Mouse (Mus musculus) frontal cortex, adult 2 months (tissue): Measurements from ENCODE around the gene Ciapin1. TPM values are rescaled to one million over a fixed set of nuclear protein-coding genes. Genes with fewer than 3 reads are reported as not detected.

Source experiments
- DNase-seq, 2 experiments: peaks; one replicate each; pipeline ENCODE4 v3.0.0; 2022; ENCODE audit warnings: low spot score in 1 of 2; ENCODE audit errors: extremely low spot score in 1 of 2
- polyA plus RNA-seq: library from polyadenylated mRNA; depleted of rRNA; stranded (reverse); fragments of >200 nt; gene quantifications from 2 replicates; pipeline ENCODE4 v1.2.3, GENCODE M21; 2012; rRNA removed

The Ciapin1 gene
- polyA plus RNA-seq = 40.5 and 44.8 TPM in 2 replicates

DNA sequence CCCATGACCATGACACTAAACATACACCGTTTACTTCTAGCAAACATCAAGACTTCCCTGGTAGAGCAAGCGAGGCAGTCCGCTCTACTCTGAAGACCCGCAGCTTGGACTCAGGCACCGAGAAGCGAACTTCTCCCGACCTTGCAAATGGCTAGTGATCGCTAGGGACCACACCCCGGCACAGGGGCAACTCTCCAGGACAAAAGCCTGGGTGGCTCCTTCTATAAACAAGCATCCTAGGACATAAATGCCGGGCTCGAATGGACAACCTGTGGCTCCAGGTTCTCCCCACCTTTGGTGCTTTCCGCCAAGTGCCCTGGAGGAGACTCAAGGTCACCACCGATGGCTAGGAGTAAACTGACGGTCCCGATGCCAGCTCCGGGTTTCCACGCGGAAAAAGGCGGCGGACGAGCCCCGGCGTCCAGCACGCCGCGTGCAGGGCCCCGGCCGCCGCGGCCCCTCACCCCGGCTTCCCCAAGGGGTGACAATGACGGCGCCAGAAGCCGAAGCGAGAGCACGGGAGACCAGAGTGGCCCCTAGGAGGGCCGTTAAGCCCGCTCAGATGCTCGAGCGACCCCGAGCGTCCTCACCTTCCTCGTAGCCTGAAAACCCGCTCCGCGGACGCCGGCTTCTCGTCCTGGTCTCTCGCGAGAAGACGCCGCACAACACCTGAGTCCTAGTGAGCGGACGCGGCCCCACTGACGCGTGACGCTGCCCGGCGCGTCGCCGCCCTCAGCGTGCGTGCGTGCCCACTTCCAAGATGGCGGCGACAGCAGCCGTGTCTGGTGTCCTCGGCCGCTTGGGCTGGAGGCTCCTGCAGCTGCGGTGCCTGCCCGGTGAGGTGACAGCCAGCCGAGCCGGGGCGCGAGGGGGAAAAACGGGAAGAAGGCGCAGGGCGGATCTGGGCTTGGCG, at the start of gene Ciapin1, which contains the start of gene Coq9:
Gene Ciapin1 (minus strand): TSS at position 697 of the 913 bp plus-strand sequence.
Gene Coq9 (plus strand): TSS at position 660 of the 913 bp plus-strand sequence.
- peak; percentile 90 to 94 for DNase-seq

DNA sequence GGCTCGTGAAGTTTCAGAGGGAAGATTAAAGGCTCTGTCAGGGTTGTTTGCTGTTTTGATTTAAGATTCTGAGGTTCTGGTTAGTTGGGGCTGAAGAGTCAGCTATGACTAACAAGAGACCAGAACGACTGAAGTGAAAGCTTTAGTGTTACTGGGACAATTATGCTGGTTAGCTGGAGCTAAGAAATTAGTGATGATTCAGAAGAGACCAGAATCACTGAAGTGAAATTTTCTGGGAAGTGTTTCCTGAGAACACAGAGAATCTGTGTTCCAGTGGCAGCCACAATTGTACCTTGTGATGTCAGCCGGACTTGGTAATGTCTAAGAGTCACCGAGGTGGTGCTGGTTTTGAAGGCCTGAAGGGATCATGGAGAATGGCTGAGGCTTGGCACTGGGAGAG, 42.6 kb upstream of the Ciapin1 start:
- no peak for DNase-seq

- no peak for DNase-seq
Observed at GRCm38 (mm10) chr8:94876820-94877219, 38.7 kb upstream of the Ciapin1 start.

DNA sequence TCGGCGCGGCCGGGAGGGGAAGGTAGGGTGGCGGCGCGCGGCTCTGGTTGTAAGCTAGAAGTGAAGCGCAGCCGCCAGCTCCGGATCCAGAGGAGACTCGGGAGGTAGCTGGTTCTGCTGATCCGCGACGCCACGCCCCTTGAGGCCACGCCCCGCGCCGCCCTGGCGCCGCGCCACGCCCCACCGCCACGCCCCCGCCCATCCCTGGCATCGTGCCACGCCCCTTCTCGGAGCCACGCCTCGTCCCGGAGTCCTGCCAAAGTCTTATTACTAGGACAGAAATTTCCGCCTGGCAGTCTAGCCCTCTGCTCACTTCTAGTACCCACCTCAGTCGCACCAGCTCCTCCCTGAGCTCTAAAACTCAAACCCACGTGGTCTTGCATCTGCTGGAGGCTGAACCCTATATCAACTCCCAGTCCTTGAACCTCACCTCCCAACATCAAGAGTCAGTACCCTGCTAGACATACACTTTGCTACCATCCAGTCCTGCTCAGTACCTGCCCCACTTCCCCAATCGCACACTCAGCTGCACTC, 38.1 kb upstream of the Ciapin1 start, which contains the start of gene Dok4:
Gene Dok4 (minus strand): TSS at position 134 of the 534 bp plus-strand sequence.
- DNase-seq = peak in 1 of 2 experiments; percentile 76

DNA sequence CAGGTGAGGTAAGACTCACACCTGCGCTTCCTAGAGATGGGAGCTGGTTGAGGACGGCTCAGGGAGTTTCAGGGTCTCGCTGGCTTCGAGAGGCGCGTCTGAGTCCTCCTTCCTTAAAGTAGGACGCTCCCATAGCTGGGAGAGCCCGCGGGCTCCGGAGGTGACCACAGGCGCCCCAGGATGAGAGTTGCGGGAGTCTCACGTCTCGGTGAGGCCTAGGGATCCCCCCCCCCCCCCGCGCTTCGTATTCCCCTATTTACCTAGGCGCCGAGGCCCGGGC, 37.7 kb upstream of the Ciapin1 start:
- DNase-seq = no peak

DNA sequence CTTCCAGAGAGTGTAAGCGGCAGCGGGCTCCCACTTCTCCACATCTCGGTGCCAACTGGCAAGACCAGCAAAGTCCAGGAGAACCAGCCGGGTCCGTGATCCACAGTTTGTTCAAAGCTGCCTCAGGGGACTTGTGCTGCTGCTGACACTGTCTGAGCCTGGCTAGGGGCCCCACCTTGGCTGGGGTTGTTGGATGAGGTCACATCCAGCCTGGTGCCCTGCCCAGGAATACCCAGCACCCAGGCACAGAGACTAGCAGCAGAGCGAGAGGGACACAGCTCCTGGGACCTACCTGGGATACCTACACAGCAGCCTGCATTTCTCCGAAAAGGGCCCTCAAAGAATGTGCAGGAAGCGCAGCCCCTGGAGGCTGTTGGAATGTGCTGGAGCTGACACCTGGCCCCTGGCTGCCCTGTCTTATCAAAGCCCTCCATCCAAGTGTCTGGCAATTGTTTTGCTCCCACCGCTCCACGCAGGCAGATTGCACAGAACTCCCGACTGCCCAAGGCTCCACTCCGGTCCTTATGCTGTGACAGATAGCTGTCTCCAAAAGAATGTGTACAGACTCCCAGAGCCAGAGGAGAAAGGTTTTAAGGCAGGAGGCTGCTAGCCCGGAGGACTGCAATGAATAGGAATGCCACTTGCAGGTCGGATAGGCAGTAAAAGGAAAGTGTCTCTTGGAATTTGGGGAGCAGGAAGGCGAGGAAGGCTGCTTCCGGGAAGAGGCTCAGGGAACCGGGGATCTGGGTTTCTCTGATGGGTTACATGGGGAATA, 37.1 kb upstream of the Ciapin1 start:
- DNase-seq = no peak

DNA sequence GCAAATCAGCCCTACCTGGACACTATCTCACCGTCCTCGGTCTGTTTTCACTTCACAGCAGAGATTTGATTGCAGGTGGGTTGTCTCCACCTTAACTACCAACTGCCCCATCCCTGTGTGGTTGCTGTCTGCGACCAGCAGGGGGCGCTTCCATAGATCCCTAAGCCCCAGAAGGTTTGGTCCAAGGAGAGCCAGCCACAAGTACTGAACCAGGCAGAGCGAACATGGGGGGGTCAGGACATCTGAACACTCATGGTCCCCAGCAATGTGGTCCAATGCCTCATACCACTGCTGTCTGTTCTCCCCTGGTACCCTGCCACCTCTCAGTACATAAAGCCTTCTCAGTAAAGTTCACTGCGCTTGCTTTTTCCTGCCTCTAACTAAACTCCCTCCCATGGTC, 36.2 kb upstream of the Ciapin1 start:
- peak in 1 of 2 experiments; percentile 81 for DNase-seq

GRCm38 (mm10) chr8:94872576-94872975, 34.4 kb upstream of the Ciapin1 start:
- no peak for DNase-seq

DNA sequence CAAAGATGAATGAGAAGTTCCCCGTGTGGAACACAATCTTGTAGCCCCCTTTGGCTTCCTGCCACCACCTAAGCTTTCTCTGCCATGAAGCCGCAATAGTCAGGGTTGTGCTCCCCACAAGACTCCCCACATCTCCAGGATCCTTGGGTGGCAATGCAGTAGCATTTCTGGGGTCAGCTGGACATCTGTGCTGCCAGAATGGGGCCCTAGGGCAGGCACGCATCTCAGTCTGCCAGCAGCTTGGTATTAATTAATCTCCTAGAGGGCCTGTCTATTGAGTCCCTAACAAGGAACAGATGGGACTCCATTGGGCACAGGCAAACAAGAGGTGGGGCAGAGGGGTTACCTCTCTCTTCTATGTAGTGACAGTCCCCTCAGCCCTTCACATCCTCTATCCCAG, 34.0 kb upstream of the Ciapin1 start:
- no peak for DNase-seq

DNA sequence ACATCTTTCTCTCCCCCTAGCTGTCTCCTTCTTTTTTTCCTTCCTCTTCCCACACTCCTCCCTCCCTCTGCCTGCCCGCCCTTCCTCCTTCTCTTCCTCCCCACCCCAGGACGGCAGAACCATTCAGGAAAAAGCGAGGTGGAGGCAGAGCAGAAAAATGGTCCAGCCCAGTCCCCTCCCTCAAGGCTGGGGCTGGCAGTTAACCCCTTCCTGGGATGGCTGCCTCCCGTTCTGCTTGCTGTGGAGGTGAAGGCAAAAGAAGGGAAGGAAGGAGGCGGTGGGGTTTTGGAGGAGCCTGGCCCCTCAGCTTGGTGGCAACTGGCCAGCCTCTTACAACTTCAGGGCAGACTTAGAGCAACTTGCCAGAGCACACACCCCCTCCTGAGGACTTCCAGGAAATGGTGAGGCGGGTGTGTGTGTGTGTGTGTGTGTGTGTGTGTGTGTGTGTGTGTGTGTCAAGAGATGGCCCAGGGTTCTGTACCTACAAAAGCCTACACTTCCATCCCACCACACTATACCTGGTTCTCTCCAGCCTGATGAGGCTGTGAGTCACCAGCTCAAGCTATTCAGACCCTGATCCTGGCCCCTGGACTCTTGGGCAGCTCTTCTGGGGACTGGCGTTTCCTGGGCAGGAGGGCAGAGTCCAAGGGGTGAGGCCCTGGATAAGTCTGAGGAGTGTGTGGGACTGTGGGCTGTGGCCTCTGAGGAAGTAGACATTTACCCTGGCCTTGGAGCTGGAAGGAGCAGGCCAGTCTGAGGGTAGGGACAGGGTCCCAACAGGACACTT, 33.1 kb upstream of the Ciapin1 start:
- DNase-seq = peak in 1 of 2 experiments; percentile 82

GRCm38 (mm10) chr8:94870474-94871107, 32.4 kb upstream of the Ciapin1 start:
- DNase-seq = peak in 1 of 2 experiments; percentile 62

- no peak for DNase-seq
Observed at GRCm38 (mm10) chr8:94870003-94870402, 31.8 kb upstream of the Ciapin1 start.

GRCm38 (mm10) chr8:94869146-94869545, 31.0 kb upstream of the Ciapin1 start:
- no peak for DNase-seq

GRCm38 (mm10) chr8:94866921-94867320, 28.8 kb upstream of the Ciapin1 start:
- DNase-seq = no peak

DNA sequence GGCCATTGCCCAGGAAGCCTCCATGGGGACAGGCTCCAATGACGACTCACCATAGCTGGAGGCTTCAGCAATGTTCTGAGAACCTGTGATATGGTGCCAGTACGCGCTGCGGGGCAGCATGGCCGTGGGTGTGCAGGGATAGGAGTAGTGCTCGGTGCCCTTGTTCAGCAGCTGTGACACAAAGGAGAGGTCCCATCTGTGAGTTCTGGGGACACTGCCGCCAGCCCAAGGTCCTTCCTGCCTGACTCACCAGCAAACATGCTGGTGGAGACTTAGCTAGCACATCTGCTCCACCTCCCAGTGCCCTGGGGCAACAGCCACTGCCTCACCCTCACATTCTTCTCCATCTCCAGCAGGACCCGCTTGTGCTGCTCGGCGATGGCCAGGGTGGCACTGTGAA, 27.1 kb upstream of the Ciapin1 start:
- no peak for DNase-seq

DNA sequence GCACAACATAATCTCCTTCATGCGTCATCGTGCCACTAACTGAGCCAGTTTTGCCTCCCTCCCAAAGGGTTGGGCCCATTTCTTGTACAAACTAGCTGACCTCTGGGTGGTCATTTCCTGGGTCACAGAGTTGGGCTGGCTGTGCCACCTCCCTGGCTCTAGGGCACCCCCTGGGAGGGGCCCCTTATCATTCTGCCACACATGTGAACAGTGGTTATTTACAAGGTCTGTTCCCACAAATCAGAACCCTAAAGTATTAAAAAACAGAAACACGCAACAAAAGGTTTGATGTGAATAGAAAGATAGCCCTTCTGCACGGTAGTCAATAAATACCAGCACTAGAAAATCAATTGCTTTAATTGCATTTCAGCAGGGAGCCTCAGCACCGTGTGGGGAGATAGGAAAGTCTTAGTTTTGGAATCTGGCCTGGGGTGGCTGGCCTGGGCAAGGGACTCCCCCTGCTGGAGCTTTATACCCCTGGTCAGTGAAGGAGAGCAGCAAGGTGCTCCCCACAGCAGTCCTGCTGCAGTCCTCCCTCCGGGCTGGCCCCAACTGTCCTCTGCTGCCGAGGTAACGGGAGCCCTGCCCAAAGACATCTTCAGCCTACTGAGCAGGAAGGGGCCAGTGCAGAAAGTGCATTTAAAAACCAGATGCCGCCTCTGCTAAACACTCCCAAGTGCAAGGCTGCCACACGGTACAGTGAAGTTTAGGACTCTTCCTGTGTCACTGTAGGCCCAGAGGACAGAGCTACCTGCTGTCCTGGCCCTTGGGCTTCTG, 25.9 kb upstream of the Ciapin1 start:
- no peak for DNase-seq

DNA sequence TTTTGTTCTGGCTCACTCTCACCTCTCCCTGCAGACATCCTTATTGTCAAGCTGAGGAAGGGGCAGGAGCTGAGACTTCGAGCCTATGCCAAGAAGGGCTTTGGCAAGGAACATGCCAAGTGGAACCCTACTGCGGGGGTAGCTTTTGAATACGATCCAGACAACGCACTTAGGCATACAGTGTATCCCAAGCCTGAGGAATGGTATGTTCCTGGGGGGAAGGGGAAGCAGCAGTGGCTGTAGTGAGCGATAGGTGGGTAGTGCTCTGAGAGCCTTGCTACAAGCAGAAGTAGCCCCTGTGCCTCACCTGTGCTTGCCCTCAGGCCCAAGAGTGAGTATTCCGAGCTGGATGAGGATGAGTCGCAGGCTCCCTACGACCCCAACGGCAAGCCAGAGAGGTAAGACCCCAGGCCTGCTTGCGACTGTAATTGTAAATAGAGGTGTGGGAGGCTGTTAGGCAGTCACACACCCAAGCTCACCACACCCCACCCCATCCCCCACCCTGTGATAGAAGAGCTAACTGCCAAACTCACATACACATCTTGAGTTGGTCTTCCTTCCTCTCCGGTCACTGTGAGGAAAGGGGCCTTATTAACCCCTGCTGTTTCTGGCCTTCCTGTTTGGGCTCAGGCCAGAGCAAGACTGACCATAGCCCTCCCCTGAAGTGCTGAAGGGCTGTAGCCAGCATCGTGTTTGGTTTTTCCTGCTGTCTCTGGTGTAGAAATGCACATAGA, 24.5 kb upstream of the Ciapin1 start:
- no peak for DNase-seq

- DNase-seq = peak in 1 of 2 experiments; percentile 70
Observed at GRCm38 (mm10) chr8:94861352-94861910, 23.3 kb upstream of the Ciapin1 start.
